Mouse (Mus musculus) yolk sac, embryonic 10.5 days (tissue): ENCODE results near the gene Stap2.

Experiments
- DNase-seq: peaks from one replicate; pipeline ENCODE4 v3.0.0-alpha.2; 2017; ENCODE audit warnings: low spot score

The Stap2 gene

DNA sequence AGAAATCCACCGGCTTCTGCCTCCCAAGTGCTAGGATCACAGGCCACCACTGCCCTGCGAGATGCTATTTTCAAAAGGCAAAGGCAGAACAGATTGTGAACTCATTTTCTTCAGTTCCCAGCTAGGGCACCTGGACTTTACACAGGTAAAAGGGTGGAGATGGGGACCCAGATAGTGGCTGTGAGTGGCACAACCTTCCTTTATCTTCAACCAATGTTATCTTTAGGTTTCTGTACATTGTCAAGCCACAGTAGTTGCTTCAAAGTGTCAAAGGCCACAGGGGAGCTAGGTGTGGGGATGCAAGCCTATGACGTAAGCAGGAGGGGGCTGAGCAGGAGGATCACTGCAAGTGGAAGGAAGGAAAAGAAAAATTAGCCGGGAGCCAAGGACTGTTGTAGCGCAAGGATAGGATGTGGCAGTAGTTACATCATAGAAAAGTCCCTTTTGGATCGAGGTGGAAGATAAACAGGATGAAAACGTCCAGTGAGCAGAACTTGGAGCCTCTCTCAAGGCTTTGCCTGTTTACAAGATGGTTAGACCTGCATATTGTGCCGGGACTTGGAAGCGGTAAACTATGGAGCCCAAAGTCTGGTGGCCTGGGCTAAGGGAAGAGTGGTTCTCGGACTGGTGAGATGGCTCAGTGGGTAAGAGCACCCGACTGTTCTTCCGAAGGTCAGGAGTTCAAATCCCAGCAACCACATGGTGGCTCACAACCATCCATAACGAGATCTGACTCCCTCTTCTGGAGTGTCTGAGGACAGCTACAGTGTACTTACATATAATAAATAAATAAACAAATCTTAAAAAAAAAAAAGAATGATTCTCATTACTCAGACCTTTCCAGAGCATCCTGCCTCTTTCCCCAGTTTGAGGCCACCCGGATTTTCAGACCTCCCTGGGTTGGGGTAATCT lies 2.3 kb upstream of the Stap2 start:
- peak; percentile 79 for DNase-seq

DNA sequence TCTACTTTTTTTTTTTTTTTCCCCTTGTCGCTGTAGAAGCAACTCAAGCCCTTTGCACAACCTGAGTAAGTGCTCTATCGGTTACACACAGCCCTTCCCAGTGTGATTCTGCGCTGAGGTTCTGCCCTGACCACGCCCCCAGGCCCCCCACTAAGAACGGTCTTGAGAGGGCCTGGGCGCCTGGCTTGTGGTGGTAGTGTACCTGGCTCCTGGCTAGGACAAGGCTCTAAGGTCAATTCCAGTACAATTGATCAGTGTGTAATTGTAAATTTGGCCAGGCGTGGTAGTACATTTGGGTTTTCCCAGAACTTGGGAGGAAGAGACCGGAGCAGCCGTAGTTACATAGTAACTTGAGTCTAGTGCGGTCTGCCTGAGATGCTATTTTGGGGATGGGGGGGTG lies 1.6 kb upstream of the Stap2 start:
- DNase-seq: peak; percentile 82

DNA sequence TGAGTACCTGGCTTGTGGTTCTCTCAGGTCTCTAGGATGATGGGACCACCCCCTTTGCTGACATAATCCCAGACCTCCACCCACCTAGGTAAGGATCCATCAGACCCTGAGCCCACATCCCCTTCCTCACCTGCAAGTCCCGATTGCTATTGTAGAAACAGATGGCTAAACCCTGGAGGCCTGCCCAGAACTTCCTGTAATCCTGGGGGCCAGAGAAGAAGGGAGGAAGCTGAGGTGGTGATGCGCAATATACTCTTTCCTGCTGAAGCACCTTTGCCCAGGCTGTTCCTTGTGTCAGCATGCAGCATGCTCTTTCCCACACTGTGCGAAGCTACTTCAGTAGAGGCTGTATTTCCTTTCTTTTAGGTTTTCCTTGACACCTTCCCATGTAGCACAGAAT lies 2.4 kb downstream of the Stap2 start:
- DNase-seq: no peak

DNA sequence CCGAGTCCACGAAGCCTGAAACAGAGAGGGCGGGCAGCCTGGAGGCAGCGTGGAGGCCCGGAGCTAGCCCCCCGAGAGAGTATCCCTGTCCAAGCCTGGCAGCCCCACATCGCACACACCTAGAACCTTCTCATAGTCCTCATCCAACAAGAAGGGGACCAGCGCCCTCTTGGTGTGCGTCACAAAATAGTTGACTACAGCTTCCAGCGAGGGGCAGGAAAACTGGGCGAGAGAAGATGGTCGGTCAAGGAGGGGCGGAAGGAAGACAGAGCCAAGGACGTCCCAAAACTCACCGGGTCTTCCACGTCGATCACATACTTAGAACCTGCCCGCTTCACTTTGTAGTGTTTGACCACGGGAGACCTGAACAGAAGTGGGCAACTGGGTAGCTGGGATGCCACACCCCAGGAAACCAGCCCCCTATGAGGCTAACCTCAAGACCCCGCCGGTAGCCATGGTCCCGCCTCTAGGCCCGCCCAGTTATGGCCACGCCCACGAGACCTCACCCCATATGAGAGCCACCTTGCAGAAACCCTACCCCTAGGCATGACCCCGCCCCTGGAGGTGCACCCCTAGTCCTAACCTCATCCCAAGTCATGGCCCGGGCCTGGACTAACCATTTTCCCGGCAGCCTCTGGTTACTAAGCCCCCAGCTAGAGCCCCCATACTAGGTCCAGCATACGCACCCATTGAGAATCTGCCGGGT lies 5.4 kb downstream of the Stap2 start:
- DNase-seq: no peak

DNA sequence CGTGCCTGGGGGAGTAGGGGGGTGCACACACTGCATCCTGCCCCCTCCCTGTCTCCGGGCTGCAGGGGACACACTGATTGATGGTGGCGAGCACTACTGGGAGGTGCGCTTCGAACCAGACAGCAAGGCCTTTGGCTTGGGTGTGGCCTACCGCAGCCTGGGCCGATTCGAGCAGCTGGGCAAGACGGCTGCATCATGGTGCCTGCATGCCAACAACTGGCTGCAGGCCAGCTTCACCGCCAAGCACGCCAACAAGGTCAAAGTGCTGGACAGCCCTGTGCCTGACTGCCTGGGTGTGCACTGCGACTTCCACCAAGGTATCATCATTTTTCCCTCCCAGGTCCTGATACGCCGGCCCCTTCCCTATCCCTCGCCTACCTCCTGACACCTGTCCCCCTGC lies 9.4 kb downstream of the Stap2 start:
- DNase-seq: no peak

DNA sequence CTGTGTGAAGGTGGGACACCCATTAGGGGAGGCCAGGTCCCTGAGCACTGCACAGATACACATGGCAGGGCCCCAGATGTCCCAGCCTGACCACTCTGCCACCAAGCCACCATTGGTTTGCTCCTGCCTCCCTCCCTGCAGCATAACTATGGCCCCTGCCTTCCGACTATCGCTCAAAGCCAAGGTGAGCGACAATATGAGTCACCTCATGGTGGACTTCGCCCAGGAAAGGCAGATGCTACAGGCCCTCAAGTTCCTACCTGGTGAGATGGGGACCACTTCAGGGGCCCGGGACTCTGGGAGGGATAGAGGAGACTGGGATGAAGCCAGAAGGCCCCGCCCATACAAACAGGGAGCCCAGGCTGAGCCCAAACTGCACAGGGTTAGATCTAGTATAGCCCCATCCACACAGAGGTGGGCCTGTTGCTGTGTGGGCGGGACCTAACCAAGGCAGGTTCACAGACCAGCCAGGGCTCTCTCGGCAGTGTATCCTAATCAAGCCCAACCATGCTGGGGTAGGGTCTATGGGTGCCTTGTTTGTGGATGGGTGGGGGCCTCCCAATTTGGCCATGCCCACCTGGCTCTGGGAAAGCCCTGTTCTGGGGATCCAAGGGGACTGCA lies 15.0 kb downstream of the Stap2 start:
- DNase-seq: no peak

DNA sequence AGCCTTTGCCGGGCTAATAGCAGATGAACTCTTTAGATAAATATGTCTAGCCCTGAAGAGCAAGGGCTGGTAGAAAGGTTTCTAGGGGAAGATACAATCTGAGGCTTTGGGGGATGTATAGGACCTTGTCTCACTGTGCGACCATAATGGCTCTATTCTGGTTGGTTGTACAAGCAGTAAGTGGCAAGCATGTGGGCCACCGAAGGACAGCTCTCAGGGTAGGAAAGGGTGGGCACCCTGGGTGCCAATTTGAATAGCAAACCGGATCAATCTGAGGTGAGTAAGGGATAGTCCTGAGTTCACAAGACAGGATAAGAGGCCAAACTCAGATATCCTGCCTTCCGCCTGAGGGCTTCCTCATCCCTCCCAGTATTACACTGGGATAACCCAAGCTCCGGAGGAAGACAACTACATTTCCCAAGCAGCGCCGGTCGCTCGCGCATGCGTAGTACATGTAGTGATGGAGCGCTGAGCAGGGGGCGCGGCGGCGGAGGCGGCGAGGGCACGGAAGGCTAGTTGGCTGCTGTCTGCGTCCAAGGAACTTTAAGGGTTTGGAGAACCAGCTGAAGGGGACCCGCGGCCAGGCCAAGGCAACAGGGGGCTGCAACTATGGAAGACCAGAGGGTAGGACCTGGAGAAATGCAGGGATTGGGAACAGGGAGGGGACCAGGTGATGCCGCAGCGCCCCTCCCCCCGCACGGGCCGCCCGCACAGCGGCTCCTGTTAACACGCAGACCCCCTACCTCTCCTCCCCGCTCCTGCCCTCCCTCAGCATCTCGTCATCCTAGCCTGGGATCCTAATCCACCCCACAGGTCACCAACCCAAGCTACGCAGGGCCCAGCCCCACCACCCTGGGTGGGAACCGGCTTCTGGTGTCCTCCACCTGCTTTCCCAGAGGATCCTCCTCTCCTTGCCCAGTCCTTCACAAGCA lies 19.1 kb downstream of the Stap2 start, which contains the start of gene Fsd1:
Gene Fsd1, plus strand, starts transcription at position 480 of the 932 bp plus-strand sequence.
- DNase-seq: no peak

DNA sequence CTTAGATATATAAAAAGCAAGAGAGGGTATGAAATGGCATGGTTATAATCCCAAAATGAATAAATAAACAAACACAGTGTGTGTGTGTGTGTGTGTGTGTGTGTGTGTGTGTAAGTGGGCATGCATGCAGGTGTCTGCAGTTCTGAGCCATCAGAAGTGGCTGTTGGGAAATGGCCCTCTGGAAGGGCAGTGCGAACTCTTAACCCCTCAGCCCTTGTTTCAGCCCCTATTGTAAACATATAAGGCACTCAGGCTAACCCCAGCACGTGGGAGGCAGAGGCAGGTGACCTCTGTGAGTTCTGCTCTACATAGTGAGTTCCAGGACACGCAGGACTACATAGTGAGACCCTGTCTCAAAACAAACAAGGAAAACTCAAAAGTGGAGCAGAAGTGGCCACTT lies 28.1 kb downstream of the Stap2 start:
- peak; percentile 42 for DNase-seq

DNA sequence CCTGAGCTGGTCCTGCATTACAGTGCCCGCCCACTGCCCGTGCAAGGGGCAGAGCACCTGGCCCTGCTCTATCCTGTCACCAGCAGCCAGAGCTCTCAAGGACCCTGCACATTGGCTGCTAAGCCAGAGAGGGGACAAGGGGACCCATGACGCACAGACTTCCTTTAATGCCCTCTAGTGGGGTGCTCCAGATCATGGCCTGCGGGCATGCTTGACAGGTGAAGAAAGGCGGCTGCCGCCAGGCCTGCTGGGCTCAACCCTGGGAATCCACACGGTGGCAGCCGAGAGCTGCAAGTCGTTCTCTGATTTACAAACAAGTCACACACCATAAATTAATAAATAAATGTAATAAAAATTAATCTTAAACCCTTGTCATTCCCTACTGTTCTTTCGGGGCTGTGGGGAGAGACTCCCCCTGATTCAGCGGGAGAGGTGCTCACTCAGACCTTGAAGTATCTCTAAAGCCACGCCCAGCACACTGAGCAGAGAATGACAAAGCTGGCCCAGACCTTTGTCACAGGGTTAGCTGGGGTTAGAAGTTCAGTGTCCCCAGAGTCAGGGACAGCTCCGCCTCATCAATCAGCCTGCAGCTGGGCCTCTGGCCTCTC lies 29.0 kb downstream of the Stap2 start:
- DNase-seq: peak; percentile 72

DNA sequence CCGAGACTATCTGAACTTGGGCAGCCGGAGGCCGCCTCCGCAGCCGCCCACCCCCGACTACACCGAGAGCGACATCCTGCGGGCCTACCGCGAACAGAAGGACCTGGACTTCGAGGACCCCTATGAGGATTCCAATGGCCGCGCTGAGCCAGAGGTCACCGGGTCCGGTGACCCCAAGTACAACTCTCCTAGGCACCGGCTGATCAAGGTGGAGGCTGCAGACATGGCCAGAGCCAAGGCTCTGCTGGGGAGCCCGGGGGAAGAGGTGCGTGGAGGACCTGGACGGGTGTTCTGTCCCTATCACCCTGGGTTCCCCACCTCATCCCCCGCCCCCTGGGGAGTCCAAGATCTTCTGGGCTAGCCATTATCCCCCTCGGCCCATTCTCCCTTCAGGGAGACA lies 33.9 kb downstream of the Stap2 start:
- DNase-seq: no peak

DNA sequence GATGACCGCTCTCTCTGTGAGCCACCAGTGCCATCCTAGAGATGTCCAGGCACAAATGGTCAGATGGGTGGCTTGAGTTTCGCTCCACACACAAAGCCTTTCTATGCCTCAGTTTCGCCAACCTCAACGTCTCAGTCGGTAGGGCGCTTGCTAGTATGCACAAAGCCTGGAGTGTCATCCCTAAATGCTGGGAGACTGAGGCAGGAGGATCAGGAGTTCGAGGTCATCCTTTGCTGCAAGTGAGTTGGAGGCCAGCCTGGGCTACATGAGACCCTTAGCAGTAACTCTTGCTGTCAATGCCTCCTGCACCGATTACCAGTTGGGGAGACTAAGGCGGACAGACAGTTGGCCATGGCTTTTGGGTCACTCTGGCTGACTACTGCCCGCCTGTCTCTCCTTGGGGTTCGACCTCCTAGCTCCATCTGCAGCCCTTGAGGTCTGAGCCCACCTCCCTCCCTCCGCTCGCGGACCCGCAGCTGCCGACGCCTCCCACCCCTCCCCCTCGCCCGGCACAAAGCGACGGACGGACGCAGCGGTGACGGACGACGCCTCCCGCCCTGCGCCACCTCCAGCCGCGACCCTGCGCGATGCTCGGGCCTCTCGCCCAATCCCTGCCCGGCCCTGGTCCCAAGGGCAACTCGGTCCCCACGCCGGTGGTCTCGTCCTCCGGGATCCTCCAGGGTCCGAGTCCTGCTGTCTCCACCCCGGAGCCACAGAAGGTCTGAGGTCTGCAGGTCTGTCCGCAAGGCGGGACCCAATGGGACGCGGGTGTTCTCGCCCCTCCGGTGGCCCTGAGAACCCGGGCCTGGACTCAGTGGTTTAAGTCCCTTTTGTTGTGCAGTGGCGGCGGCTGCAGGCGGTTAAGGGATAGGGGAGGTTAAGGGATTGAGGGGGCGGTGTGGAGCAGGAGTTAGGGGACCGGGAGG lies 35.2 kb downstream of the Stap2 start, which contains the start of gene Shd:
Gene Shd, plus strand, starts transcription at position 502 of the 926 bp plus-strand sequence.
- DNase-seq: peak; percentile 42

DNA sequence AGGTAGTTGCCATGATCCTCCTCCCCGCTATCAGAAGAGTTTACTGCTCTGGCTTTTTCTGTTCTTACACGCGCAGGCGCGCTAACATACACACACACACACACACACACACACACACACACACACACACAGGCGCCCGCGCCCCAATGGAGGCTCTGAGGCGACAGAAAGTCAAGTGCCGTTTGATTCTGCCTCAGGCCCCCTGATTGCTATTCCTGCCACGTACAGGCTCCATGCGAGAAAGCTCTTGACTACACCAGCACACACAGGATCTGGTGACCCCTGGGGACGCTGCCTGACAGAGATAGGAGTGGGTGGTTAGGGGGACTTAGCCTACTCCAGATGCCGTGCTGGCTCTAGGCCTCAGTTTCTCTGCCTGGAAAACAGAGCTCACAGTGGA lies 35.8 kb downstream of the Stap2 start:
- DNase-seq: no peak

DNA sequence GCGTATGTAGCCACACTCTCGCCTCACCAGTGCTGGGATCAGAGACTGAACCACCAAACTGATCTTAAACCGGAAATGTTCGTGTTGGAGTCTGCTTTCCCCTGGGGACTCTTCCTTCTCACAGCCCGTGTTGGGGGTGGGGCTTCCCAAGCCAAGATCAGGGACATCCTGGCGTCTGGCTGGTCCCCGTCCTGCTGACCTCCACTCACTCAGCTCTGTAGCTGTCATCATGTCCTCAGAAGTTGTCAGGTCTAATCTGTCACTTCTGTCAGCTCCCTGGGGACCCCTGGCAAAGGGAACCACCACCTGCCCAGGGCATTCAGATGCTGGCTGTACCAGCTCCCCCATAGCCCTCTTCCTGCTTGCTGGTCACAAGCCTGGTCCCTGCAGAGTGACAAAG lies 37.2 kb downstream of the Stap2 start:
- DNase-seq: no peak

DNA sequence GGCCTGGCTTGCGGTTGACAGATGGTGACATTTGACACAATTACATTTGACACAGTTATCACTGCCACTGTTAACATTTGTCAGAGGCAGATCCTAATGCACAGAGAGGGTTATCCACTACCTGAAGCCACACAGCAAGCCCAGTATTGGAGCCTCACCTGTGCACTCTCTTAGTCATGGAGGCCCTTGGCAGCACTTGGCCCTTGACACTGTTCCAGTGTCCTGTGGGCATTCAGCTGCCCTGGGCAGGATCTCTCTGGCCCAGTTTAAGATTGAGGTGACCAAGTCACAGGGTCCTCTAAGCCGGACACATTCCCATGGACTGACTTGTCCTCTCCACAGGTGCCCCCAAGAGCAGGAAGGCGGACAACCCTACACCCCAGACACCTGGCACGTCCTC lies 38.2 kb downstream of the Stap2 start:
- DNase-seq: no peak

DNA sequence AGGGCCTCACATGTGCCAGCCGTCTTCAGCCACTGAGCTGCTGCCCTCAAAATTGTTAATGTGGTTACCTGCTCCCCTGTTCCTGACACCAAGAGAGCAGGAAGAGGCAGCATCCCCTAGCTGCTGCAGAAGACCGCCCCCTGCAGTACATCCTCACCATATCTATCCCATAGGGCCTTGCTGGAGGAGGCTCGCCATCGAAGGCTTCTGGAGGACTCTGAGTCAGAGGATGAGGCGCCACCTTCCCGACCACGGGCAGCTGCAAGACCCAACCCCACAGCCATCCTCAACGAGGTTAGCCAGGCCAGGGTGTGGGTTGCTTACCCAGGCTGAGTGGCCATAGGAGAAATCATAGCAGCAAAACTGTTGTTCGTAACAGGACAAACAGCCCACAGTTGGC lies 40.4 kb downstream of the Stap2 start:
- DNase-seq: no peak

DNA sequence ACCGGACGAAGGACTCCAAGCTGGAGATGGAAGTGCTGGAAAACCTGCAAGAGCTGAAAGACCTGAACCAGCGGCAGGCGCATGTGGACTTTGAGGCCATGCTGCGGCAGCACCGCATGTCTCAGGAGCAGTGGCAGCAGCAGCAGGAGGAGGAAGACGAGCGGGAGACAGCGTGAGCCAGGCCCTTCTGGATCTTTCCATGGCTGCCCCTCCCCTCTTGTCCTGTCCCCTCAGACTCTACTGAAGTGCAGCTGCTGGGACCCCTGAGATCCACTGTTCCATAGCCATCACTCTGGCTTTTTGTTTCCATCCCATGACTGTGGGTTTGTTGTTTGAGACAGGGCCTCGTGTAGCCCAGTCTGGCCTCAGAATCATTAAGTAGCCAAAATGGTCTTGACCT lies 40.9 kb downstream of the Stap2 start:
- DNase-seq: no peak

DNA sequence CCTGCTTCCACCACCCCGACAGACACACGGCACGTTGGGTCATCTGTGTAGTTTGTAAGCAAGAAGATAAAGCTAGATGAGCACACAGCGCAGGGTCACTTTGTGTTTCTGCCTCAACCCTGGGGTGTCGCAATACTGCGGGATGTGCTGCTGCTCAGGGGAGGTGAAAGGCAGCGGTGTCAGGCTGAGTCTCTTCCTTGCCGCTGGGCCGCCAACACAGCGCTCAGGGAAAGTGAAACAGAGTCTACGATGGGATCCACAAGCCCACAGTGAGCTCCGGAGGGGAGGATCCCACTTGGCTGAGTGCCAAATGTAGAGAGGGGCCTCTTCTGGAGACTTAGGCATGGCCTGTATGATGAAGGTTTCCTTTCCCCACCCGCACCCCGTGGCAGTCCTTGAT lies 42.2 kb downstream of the Stap2 start:
- no peak for DNase-seq

DNA sequence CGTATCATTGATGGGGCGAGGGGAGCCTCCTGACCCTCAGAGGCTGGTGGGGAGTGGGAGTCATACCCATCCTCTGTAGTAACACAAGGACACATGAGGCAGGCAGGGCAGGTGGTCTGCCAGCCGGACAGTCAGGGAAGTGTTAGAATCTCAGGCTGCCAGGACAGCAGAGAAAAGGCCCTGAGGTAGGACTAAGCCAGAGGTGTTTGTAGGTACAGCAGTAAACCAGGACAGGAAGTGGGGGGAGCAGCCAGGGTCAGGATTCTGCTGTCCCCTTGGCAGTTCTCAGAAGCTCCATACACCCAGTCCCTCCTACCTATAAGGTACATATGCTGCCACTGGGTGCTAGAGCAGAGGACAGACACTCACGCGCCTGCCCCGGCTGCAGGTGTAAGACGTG lies 43.8 kb downstream of the Stap2 start:
- no peak for DNase-seq

DNA sequence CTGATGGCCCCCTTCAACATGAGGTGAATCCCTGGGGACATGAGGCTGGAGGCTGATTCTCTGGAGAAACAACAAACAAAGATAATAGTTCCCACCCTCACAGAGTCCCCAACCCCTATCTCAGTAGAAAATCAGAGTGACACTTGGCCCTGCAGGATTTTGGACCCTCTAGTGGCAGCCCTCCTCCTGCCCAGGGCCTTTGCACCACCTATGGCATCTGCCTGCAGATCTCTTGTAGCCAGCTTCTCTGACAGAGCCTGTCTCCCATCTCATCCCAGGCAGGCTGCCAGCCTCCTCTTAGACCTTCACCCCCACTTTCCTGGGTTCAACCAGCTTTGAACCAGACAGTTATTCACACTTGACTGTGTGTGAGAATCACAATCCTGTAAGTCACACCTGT lies 44.6 kb downstream of the Stap2 start:
- DNase-seq: no peak
